In genomic region chr5:31108000-31108490, GRCm38 (mm10) we compare ENCODE assay signal across 19 mouse cellular contexts. TPM values are rescaled to one million over a fixed set of nuclear protein-coding genes. Genes with fewer than 3 reads are reported as not detected.
DNase-seq lines count a peak whose midpoint lies in the region; ATAC-seq lines count a peak whose summit lies in the region.
"Had no signal": no experiment of that assay in that cellular context is flagged by ENCODE, and none has a peak within 500 bp of the region (broad histone marks: within the 10 kb centered on the region; RNA-seq: fewer than 3 reads in every experiment).

Gene Slc30a3, minus strand, starts transcription at chr5:31108237.

- no peak within 1 kb of the TSS for H3K4me2 ChIP-seq in midbrain, embryonic 13.5 days (replicated peaks)
- no peak within 1 kb of the TSS for H3K4me2 ChIP-seq in neural tube, embryonic 15.5 days
- H3K4me2 ChIP-seq: limb, embryonic 15.5 days had no signal

- no peak within 1 kb of the TSS for H3K4me3 ChIP-seq in midbrain, embryonic 13.5 days (replicated peaks)
- H3K4me3 ChIP-seq in midbrain, embryonic 10.5 days: no peak within 1 kb of the TSS
- H3K4me3 ChIP-seq in neural tube, embryonic 15.5 days (replicated peaks): no peak within 1 kb of the TSS
- H3K4me3 ChIP-seq: embryonic facial prominence, embryonic 10.5 days; limb, embryonic 15.5 days had no signal

- no peak for DNase-seq in frontal cortex, adult 2 months (ENCODE audit: extremely low spot score in 1 of 2, low spot score in 1 of 2)
- no peak for DNase-seq in midbrain, embryonic 10.5 days (ENCODE audit: low spot score)
- no peak for DNase-seq in left cerebral cortex, postnatal 14 days (ENCODE audit: low spot score in 2 of 2)
- DNase-seq in MN1 (ENCODE audit: low spot score): no peak
- no peak for DNase-seq in adrenal gland, adult 2 months
- DNase-seq: cerebellum, postnatal 14 days; lung, adult 18-20 months; lung, postnatal 4 days; right cerebral cortex, postnatal 4 days; thymus, postnatal 4 days had no signal

- H3K9me3 ChIP-seq in midbrain, embryonic 13.5 days: no peaks in the 10 kb centered on the region
- no peaks in the 10 kb centered on the region for H3K9me3 ChIP-seq in midbrain, embryonic 10.5 days (replicated peaks)
- no peaks in the 10 kb centered on the region for H3K9me3 ChIP-seq in neural tube, embryonic 15.5 days (replicated peaks)
- H3K9me3 ChIP-seq: embryonic facial prominence, embryonic 10.5 days; limb, embryonic 15.5 days had no signal

- intact Hi-C loops in left cerebral cortex, postnatal 14 days (cut with DNase I): no loop called here

- no peak within 1 kb of the TSS for H3K27ac ChIP-seq in midbrain, embryonic 13.5 days
- H3K27ac ChIP-seq in midbrain, embryonic 10.5 days (replicated peaks): no peak within 1 kb of the TSS
- no peak within 1 kb of the TSS for H3K27ac ChIP-seq in neural tube, embryonic 15.5 days (replicated peaks)
- H3K27ac ChIP-seq: embryonic facial prominence, embryonic 10.5 days; kidney, postnatal 0 days; limb, embryonic 15.5 days had no signal

- no peaks in the 10 kb centered on the region for H3K36me3 ChIP-seq in midbrain, embryonic 13.5 days
- no peaks in the 10 kb centered on the region for H3K36me3 ChIP-seq in midbrain, embryonic 10.5 days
- no peaks in the 10 kb centered on the region for H3K36me3 ChIP-seq in neural tube, embryonic 15.5 days
- H3K36me3 ChIP-seq: embryonic facial prominence, embryonic 10.5 days; limb, embryonic 15.5 days had no signal

- 90% methylated on average over 18 of the region's 18 CpGs for WGBS in midbrain, embryonic 13.5 days
- 91% methylated on average over 18 of the region's 18 CpGs for whole genome bisulfite sequencing in midbrain, embryonic 10.5 days
- 92% methylated on average over 18 of the region's 18 CpGs for WGBS in neural tube, embryonic 15.5 days

- no peak for ATAC-seq in frontal cortex, adult (ENCODE audit: low TSS enrichment)
- no peak for ATAC-seq in midbrain, embryonic 13.5 days
- no peak for ATAC-seq in neural tube, embryonic 15.5 days (ENCODE audit: low FRiP score)
- ATAC-seq: Patski had no signal

- no peak within 1 kb of the TSS for H3K9ac ChIP-seq in midbrain, embryonic 13.5 days (replicated peaks)
- H3K9ac ChIP-seq in neural tube, embryonic 15.5 days (replicated peaks): no peak within 1 kb of the TSS
- H3K9ac ChIP-seq: limb, embryonic 15.5 days had no signal

- H3K27me3 ChIP-seq in midbrain, embryonic 13.5 days: no peaks in the 10 kb centered on the region
- no peaks in the 10 kb centered on the region; the same call in 1 of the 2 replicates for H3K27me3 ChIP-seq in midbrain, embryonic 10.5 days (ENCODE audit: low read depth, poor library complexity, severe bottlenecking)
- H3K27me3 ChIP-seq in neural tube, embryonic 15.5 days (replicated peaks): 0 out of 2 replicates have a peak, but pooled peaks cover 4% of the 10 kb centered on the region

- H3K4me1 ChIP-seq in midbrain, embryonic 13.5 days (replicated peaks): no peaks in the 10 kb centered on the region
- no peaks in the 10 kb centered on the region for H3K4me1 ChIP-seq in midbrain, embryonic 10.5 days
- no peaks in the 10 kb centered on the region for H3K4me1 ChIP-seq in neural tube, embryonic 15.5 days
- H3K4me1 ChIP-seq: embryonic facial prominence, embryonic 10.5 days; limb, embryonic 15.5 days had no signal

RNA-seq across cellular contexts. Expression of gene Slc30a3, which starts in this region (rescaled TPM):
- polyA plus RNA-seq in frontal cortex, adult 2 months (2012; rRNA removed): 140 and 173 TPM in 2 replicates
- polyA plus RNA-seq in midbrain, embryonic 13.5 days (2015; fragmentation: Nextera tagmentation; extraction: Ambion mirVana): 15.9 and 16.8 TPM in 2 replicates
- 1.5 and 7.1 TPM in 2 replicates for polyA plus RNA-seq in midbrain, embryonic 10.5 days (2016; fragmentation: Nextera tagmentation; extraction: Ambion mirVana)
- 100 to 1,000 TPM; 148 to 193 TPM for total RNA-seq in left cerebral cortex, postnatal 14 days (2021)
- polyA plus RNA-seq in neural tube, embryonic 15.5 days (2015; fragmentation: Nextera tagmentation; extraction: Ambion mirVana): 44.9 and 55.5 TPM in 2 replicates
- total RNA-seq in adrenal gland, adult 2 months (2021): not detected
- polyA plus RNA-seq in adrenal gland, adult 2 months (2012; rRNA removed): not detected in 2 replicates
- total RNA-seq: adrenal gland, adult 18-20 months; granulocyte monocyte progenitor cell, adult 5-6 weeks had no signal

Comparison
In these comparisons a context has a peak if more than half of its experiments do, and no peak if none do; other contexts are left out.
1. RNA of gene Slc30a3 (total RNA-seq): 148 to 193 TPM in left cerebral cortex, postnatal 14 days; not detected in adrenal gland, adult 2 months; every median in the first group is over 100 times any median in the second.